Mouse (Mus musculus): ENCODE data around the gene Eif2s1. TPM values are rescaled to one million over a fixed set of nuclear protein-coding genes. Genes with fewer than 3 reads are reported as not detected.

Gene Eif2s1
- polyA plus RNA-seq, 1 experiment from 2014 or later: 141 TPM

DNA sequence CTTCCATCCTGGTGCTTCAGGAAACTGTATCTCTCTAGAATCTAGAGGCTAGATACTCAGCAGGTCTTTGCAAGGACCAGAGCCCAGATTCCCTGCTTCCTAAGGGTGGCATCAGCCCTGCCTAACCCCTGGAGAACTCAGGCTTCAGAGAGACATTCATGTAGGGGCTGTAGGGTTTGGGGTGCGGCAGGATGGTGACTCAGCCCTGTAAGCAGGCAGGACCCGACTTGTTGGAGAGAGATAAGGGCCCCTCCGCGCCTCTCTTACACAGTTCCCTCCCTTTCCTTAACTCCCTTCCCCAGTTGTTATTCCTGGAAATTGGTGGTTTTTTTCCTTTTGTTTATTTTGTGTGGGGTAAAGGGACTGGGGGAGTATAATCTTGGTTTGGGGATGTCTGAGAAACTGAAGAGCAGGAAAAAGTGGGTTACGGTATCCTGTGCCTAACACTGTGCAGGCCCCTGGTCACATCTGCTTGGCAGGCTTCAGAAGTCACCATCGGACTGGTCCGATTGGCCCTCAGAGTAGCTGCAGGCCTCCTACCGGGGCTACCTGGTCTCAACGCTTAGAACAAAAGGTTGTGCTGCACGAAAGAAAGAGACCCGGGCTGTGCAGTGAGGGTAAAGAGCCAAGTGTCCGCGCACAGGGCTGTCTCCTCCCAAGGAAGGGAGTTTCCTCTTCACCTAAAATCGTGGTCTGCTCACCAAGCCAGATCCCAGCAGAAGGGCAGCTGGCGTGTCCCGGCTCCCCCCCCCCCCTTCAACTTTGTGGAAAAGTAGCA is 49.3 kb downstream of the Eif2s1 start:
- DNase-seq (ENCODE audit: low spot score): no peak
- peaks cover 68% of the 10 kb centered on the region for H3K27me3 ChIP-seq (ENCODE audit: control insufficient read depth, insufficient read depth, low read length)
- 10% methylated on average over 16 of the region's 16 CpGs for WGBS

DNA sequence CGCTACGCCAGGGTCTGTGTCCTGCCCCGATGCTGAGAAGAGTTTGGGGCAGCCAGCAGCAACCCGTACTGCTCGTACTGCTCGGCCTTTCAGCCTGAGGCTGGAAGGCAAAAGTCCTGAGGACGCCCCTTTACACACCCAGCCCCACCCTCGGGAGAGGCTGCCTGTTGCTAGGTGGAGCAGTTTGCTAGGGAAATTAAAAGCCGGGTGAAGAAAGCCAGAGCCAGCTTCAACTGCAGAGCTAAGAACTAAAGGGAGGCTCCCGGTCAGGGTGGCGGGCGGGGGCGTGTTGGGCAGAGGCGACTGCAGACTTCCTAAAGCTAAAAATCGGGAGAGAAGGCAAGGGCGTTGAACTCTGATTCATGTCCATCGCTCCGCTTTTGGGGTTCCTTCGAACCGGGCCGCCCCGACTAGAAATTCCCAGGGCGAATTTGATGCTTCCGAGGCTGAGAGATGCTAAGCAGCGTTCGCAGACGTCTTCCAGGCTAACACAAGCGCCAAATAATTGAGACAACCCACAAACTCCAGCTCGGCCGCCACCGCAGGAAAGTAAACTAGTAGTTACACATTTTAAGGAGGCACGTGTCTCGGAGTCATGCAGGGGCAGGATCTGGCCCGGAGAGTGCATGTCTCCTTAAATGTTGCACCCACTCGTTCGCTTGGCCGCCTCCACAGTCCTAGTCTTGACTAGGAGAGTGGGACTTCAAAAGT is 50.2 kb downstream of the Eif2s1 start:
- H3K27ac ChIP-seq: no peak overlapping the region
- no peak for DNase-seq (ENCODE audit: low spot score)
- H3K4me1 ChIP-seq (replicated peaks; ENCODE audit: control insufficient read depth, insufficient read depth, low read length): peaks cover 8% of the 10 kb centered on the region
- peak overlapping the region; percentile 10; the same call in 1 of the 2 replicates for H3K9ac ChIP-seq
- peaks cover 62% of the 10 kb centered on the region for H3K27me3 ChIP-seq (ENCODE audit: control insufficient read depth, insufficient read depth, low read length)
- no peak for ATAC-seq (ENCODE audit: low FRiP score)
- no peaks in the 10 kb centered on the region for H3K36me3 ChIP-seq (replicated peaks; ENCODE audit: control insufficient read depth, insufficient read depth)
- 1% methylated on average over 37 of the region's 37 CpGs for WGBS
- H3K4me3 ChIP-seq (replicated peaks; ENCODE audit: low read length): peak overlapping the region; percentile 17
- H3K4me2 ChIP-seq (replicated peaks): peak overlapping the region; percentile 48
- peaks cover 2% of the 10 kb centered on the region; the same call in 1 of the 2 replicates for H3K9me3 ChIP-seq (ENCODE audit: control insufficient read depth, low read length)

More for the DNA sequence above, 49.3 kb downstream of the Eif2s1 start:
- Histone ChIP-seq H3K9ac (no peak overlapping the region), H3K4me3 (replicated peaks; ENCODE audit: low read length) (peak overlapping the region; percentile 17; the same call in 1 of the 2 replicates), H3K9me3 (ENCODE audit: control insufficient read depth, low read length) (peaks cover 2% of the 10 kb centered on the region; the same call in 1 of the 2 replicates), H3K27ac (no peak overlapping the region), H3K36me3 (replicated peaks; ENCODE audit: control insufficient read depth, insufficient read depth) (no peaks in the 10 kb centered on the region), H3K4me2 (replicated peaks) (peak overlapping the region; percentile 48), H3K4me1 (replicated peaks; ENCODE audit: control insufficient read depth, insufficient read depth, low read length) (peaks cover 8% of the 10 kb centered on the region)
- ATAC-seq (ENCODE audit: low FRiP score): no peak

DNA sequence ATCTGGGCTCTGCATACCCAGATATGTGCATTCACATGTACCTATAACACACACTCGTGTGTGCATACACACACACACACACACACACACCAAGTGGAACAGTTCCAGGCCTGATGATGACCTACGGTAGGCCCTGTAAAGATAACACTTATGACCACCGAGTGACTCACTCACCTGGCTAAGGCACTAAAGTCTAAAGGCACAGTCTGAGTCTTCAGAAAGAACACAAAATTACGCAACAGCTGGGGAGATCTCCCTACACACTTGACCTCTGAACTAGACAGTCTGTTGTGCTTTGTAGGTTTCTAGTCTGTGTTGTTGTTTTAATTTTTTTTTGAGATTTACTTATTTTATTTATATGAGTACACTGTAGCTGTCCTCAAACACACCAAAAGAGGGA is 52.8 kb downstream of the Eif2s1 start:
- no peaks in the 10 kb centered on the region for H3K9me3 ChIP-seq (ENCODE audit: control insufficient read depth, low read length)
- ATAC-seq (ENCODE audit: low FRiP score) (no peak), DNase-seq (ENCODE audit: low spot score) (no peak)
- 86% methylated on average over 4 of the region's 4 CpGs for WGBS
- H3K4me2 ChIP-seq (replicated peaks): no peak overlapping the region
- no peak overlapping the region for H3K27ac ChIP-seq
- H3K36me3 ChIP-seq (replicated peaks; ENCODE audit: control insufficient read depth, insufficient read depth): no peaks in the 10 kb centered on the region
- no peak overlapping the region for H3K9ac ChIP-seq
- no peak overlapping the region for H3K4me3 ChIP-seq (replicated peaks; ENCODE audit: low read length)
- H3K4me1 ChIP-seq (replicated peaks; ENCODE audit: control insufficient read depth, insufficient read depth, low read length): peaks cover 14% of the 10 kb centered on the region
- H3K27me3 ChIP-seq (ENCODE audit: control insufficient read depth, insufficient read depth, low read length): peaks cover 39% of the 10 kb centered on the region

DNA sequence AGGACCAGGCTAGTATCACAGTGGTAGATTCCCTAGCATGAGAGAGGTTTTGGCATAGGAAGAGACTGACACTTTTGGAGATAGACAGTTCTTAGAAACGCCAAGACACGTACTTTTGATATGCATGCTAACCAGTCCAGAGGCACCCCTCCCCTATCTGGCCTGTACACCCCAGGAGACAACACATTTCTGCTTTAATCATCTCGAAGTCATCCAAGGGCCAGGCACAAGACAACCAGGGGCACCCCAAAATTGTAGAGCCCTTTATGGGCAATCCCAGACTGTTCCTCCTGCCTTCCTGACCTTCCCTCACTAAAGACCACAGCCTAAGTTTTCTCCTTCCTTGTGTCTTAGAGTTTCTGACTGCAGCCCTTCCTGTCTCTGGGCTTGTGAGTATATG is 53.9 kb downstream of the Eif2s1 start:
- Histone ChIP-seq H3K4me3 (replicated peaks; ENCODE audit: low read length) (no peak overlapping the region), H3K4me1 (replicated peaks; ENCODE audit: control insufficient read depth, insufficient read depth, low read length) (peaks cover 14% of the 10 kb centered on the region), H3K9me3 (ENCODE audit: control insufficient read depth, low read length) (no peaks in the 10 kb centered on the region), H3K9ac (no peak overlapping the region), H3K4me2 (replicated peaks) (no peak overlapping the region), H3K27ac (no peak overlapping the region), H3K36me3 (replicated peaks; ENCODE audit: control insufficient read depth, insufficient read depth) (no peaks in the 10 kb centered on the region), H3K27me3 (ENCODE audit: control insufficient read depth, insufficient read depth, low read length) (peaks cover 28% of the 10 kb centered on the region)
- DNase-seq (ENCODE audit: low spot score) (no peak), ATAC-seq (ENCODE audit: low FRiP score) (no peak)
- 81% methylated on average over 3 of the region's 3 CpGs for WGBS

DNA sequence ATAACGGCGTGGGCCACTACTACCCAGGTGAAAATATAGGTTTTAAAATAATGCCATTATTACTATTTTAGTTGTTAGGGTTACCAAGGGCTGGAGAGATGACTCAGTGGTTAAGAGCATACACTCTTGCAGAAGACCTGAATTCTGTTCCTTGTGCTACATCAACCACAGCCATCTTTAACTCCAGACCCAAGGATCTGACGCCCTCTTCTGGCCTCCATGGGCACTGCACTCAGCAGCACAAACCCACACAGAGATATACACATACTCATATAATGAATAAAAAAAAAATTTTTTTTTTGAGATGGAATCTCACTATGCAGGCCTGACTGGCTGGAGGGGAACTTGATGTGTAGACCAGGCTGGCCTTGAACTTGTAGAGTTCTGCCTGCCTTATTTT is 54.7 kb downstream of the Eif2s1 start:
- Histone ChIP-seq H3K36me3 (replicated peaks; ENCODE audit: control insufficient read depth, insufficient read depth) (no peaks in the 10 kb centered on the region), H3K27me3 (ENCODE audit: control insufficient read depth, insufficient read depth, low read length) (peaks cover 21% of the 10 kb centered on the region), H3K27ac (no peak overlapping the region), H3K4me1 (replicated peaks; ENCODE audit: control insufficient read depth, insufficient read depth, low read length) (peaks cover 10% of the 10 kb centered on the region), H3K4me3 (replicated peaks; ENCODE audit: low read length) (no peak overlapping the region), H3K4me2 (replicated peaks) (no peak overlapping the region), H3K9ac (no peak overlapping the region), H3K9me3 (ENCODE audit: control insufficient read depth, low read length) (no peaks in the 10 kb centered on the region)
- DNase-seq (ENCODE audit: low spot score) (no peak), ATAC-seq (ENCODE audit: low FRiP score) (no peak)
- WGBS: 73% methylated on average over 3 of the region's 3 CpGs

DNA sequence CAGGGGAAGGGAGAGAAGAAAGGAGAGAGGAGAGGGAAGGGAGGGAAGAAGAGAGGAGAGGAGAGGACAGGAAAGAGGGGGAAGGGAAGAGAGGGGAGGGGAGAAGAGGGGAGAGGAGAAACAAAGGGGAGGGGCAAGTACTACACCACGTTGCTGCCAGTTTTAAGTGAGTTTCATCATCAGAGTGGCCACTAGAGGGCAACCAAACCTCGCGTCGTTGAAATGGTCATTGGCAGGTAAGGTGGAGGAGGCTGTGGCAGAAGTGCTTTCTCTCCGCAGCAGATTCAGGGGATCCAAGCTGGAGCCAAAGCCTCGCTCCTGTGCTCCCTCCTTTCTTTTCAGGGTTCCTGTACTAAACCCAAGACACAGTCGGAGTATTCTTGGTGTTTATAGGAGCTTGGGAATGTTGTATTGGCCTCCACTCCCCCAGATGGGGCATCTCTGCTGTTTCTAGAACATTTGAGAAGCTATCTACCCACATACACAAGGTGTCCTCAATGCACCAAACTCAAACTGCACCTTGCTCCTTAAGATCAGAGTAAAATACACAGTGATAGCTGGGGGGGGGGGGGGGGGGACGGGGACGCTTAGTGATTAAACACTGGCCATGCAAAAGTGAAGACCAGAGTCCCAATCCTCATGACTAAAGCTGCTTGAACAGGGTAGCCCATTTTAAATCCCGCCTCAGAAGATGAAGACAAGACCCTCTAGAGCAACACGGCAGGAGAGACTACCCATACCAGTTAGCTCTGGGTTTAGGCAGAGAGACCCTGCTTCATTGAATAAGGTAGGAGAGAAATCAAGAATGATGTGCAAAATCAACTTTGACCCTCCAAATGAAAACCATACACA is 56.8 kb downstream of the Eif2s1 start:
- H3K36me3 ChIP-seq (replicated peaks; ENCODE audit: control insufficient read depth, insufficient read depth): no peaks in the 10 kb centered on the region
- no peaks in the 10 kb centered on the region for H3K9me3 ChIP-seq (ENCODE audit: control insufficient read depth, low read length)
- 0 out of 2 replicates have a peak overlapping the region, but pooled peaks have one; percentile 24 for H3K9ac ChIP-seq
- H3K4me3 ChIP-seq (replicated peaks; ENCODE audit: low read length): no peak overlapping the region
- H3K4me1 ChIP-seq (replicated peaks; ENCODE audit: control insufficient read depth, insufficient read depth, low read length): peaks cover 5% of the 10 kb centered on the region; the same call in 1 of the 2 replicates
- peak overlapping the region; percentile 47 for H3K4me2 ChIP-seq (replicated peaks)
- ATAC-seq (ENCODE audit: low FRiP score) (peak; percentile 85), DNase-seq (ENCODE audit: low spot score) (peak; percentile 94)
- H3K27me3 ChIP-seq (ENCODE audit: control insufficient read depth, insufficient read depth, low read length): peaks cover 3% of the 10 kb centered on the region; the same call in 1 of the 2 replicates
- 12% methylated on average over 11 of the region's 11 CpGs for WGBS
- no peak overlapping the region for H3K27ac ChIP-seq

DNA sequence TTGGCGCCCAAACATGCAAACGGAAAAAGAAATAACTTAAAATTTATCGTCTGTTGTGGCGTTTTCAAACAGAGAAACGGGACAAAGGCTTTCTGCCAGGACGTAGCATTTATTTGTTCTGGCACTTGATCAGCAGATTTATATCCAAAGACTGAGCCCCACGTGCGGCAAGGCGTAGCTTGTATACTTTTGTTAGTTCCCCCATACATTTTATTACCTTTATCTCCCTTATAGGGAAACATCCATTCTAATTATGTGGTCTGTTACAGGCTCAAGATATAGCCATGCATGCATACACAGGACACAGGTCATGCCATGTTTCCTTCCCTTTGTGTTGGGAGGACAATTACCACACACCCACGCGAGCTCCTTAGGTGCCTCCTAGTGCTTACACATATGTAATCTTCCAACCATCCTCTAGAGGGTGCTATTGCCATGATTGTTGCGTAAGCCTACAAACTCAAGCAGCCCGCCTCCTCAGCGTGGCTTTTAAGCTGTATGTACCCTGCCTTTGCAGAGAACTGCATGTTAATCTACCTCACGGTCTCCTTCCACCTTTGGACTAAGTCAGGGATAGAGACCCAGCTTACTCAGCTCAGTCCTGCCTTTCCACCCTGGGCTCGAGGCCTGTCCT is 57.6 kb downstream of the Eif2s1 start:
- DNase-seq (ENCODE audit: low spot score) (peak; percentile 85), ATAC-seq (ENCODE audit: low FRiP score) (peak; percentile 70)
- WGBS: 34% methylated on average over 16 of the region's 16 CpGs
- Histone ChIP-seq H3K4me1 (replicated peaks; ENCODE audit: control insufficient read depth, insufficient read depth, low read length) (peaks cover 5% of the 10 kb centered on the region; the same call in 1 of the 2 replicates), H3K36me3 (replicated peaks; ENCODE audit: control insufficient read depth, insufficient read depth) (no peaks in the 10 kb centered on the region), H3K27me3 (ENCODE audit: control insufficient read depth, insufficient read depth, low read length) (no peaks in the 10 kb centered on the region), H3K4me3 (replicated peaks; ENCODE audit: low read length) (no peak overlapping the region), H3K27ac (no peak overlapping the region), H3K4me2 (replicated peaks) (peak overlapping the region; percentile 27), H3K9me3 (ENCODE audit: control insufficient read depth, low read length) (no peaks in the 10 kb centered on the region), H3K9ac (no peak overlapping the region)

DNA sequence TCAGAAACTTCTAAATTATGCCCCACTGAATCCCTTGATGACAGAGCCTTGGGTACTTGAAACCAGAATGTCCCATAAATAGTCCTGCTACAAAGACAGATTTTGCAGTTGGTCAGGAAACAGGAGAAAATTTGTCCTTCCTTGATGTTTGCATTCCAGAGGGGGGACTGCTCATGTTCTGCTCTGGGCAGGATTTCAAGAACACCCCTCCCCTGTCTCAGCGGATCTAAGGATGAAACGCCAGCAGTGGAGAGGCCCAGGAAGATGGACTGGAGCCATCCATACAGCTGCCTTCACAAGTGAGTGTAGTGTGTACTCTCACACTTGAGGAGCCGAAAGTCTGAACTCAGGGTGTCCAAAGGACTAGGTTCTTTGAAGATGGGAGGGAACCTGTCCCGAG is 59.8 kb downstream of the Eif2s1 start:
- H3K9ac ChIP-seq: no peak overlapping the region
- H3K27me3 ChIP-seq (ENCODE audit: control insufficient read depth, insufficient read depth, low read length): no peaks in the 10 kb centered on the region
- no peak overlapping the region for H3K4me2 ChIP-seq (replicated peaks)
- H3K27ac ChIP-seq: no peak overlapping the region
- WGBS: 80% methylated on average over 4 of the region's 4 CpGs
- no peaks in the 10 kb centered on the region for H3K36me3 ChIP-seq (replicated peaks; ENCODE audit: control insufficient read depth, insufficient read depth)
- DNase-seq (ENCODE audit: low spot score): no peak
- H3K9me3 ChIP-seq (ENCODE audit: control insufficient read depth, low read length): no peaks in the 10 kb centered on the region
- ATAC-seq (ENCODE audit: low FRiP score): no peak
- no peak overlapping the region for H3K4me3 ChIP-seq (replicated peaks; ENCODE audit: low read length)
- H3K4me1 ChIP-seq (replicated peaks; ENCODE audit: control insufficient read depth, insufficient read depth, low read length): peaks cover 5% of the 10 kb centered on the region; the same call in 1 of the 2 replicates

Measured in hindbrain, embryonic 14.5 days (tissue).